Mouse (Mus musculus): ENCODE measurements around the gene Gm42517.

GRCm38 (mm10) chr5:108349511-108350148, 18.1 kb downstream of the Gm42517 start:
- TF ChIP-seq CTCF (IDR thresholded peaks at IDR 0.05; ENCODE audit: extremely low read depth, insufficient read depth, insufficient read length, insufficient replicate concordance) (no peak), POLR2A (IDR thresholded peaks at IDR 0.05; ENCODE audit: low read depth, low read length) (no peak)

All from spleen, adult 2 months (tissue).